Mouse (Mus musculus): ENCODE data around the gene Epc2. TPM values are rescaled to one million over a fixed set of nuclear protein-coding genes. Genes with fewer than 3 reads are reported as not detected.

The Epc2 gene
- polyA plus RNA-seq, 1 experiment from 2014 or later = 5.9 TPM

- ATAC-seq (ENCODE audit: insufficient number of reproducible peaks, low FRiP score, low TSS enrichment, low read depth) = no peak
- H3K4me1 ChIP-seq = 0 out of 2 replicates have a peak, but pooled peaks cover 11% of the 10 kb centered on the region
- no peaks in the 10 kb centered on the region for H3K36me3 ChIP-seq
- H3K4me2 ChIP-seq (replicated peaks) = no peak overlapping the region
- H3K4me3 ChIP-seq (replicated peaks) = no peak overlapping the region
- no peak overlapping the region for H3K9ac ChIP-seq
- H3K27me3 ChIP-seq = no peaks in the 10 kb centered on the region
- 52% methylated on average over 7 of the region's 7 CpGs for WGBS
- H3K27ac ChIP-seq (replicated peaks) = no peak overlapping the region
- H3K9me3 ChIP-seq (replicated peaks) = no peaks in the 10 kb centered on the region
Observed at GRCm38 (mm10) chr2:49600021-49600681, 148.9 kb downstream of the Epc2 start.

Other genes starting within 250 kb of the Epc2 start
- gene Kif5c, start 167.8 kb downstream of the Epc2 start, polyA plus RNA-seq (2015; fragmentation: Nextera tagmentation; extraction: Ambion mirVana) = 6.2 and 6.5 TPM in 2 replicates

All from embryonic facial prominence, embryonic 15.5 days (tissue).